ENCODE assay signal across 9 mouse cellular contexts in genomic region chr5:121966940-121967339, GRCm38 (mm10).
DNase-seq lines count a peak whose midpoint lies in the region; ATAC-seq lines count a peak whose summit lies in the region.
"Had no signal": no experiment of that assay in that cellular context is flagged by ENCODE, and none has a peak within 500 bp of the region (broad histone marks: within the 10 kb centered on the region; RNA-seq: fewer than 3 reads in every experiment).

No protein-coding gene starts in this region.

- no peaks in the 10 kb centered on the region for H3K36me3 ChIP-seq in lung, embryonic 15.5 days
- no peaks in the 10 kb centered on the region for H3K36me3 ChIP-seq in forebrain, embryonic 16.5 days (ENCODE audit: control insufficient read depth, insufficient read depth)
- no peaks in the 10 kb centered on the region for H3K36me3 ChIP-seq in midbrain, embryonic 15.5 days (replicated peaks)
- H3K36me3 ChIP-seq: embryonic facial prominence, embryonic 12.5 days had no signal

- no peaks in the 10 kb centered on the region for H3K9me3 ChIP-seq in lung, embryonic 15.5 days
- H3K9me3 ChIP-seq in forebrain, embryonic 16.5 days (ENCODE audit: control insufficient read depth, low read length) = no peaks in the 10 kb centered on the region
- H3K9me3 ChIP-seq in midbrain, embryonic 15.5 days = no peaks in the 10 kb centered on the region
- H3K9me3 ChIP-seq: embryonic facial prominence, embryonic 12.5 days had no signal

- DNase-seq in gastrocnemius, adult 18-20 months (ENCODE audit: low spot score) = peak; percentile 44
- DNase-seq in gastrocnemius, postnatal 10 days = no peak
- DNase-seq in lung, postnatal 25 days (ENCODE audit: low spot score) = no peak
- no peak for DNase-seq in B cell, adult 2 months
- no peak for DNase-seq in cerebellum, postnatal 4 days (ENCODE audit: low spot score in 2 of 2)

- H3K4me3 ChIP-seq in lung, embryonic 15.5 days = no peak overlapping the region
- H3K4me3 ChIP-seq in forebrain, embryonic 16.5 days (replicated peaks; ENCODE audit: low read length) = no peak overlapping the region
- H3K4me3 ChIP-seq in midbrain, embryonic 15.5 days = no peak overlapping the region
- H3K4me3 ChIP-seq: embryonic facial prominence, embryonic 12.5 days had no signal

- no peak overlapping the region for H3K9ac ChIP-seq in lung, embryonic 15.5 days
- H3K9ac ChIP-seq in forebrain, embryonic 16.5 days (replicated peaks; ENCODE audit: low read depth, low read length) = no peak overlapping the region
- H3K9ac ChIP-seq in midbrain, embryonic 15.5 days = no peak overlapping the region
- H3K9ac ChIP-seq: embryonic facial prominence, embryonic 12.5 days had no signal

- 0 out of 2 replicates have a peak, but pooled peaks cover 8% of the 10 kb centered on the region for H3K27me3 ChIP-seq in lung, embryonic 15.5 days
- no peaks in the 10 kb centered on the region for H3K27me3 ChIP-seq in forebrain, embryonic 16.5 days (replicated peaks; ENCODE audit: control insufficient read depth, insufficient read depth, low read length)
- H3K27me3 ChIP-seq in midbrain, embryonic 15.5 days (replicated peaks) = no peaks in the 10 kb centered on the region

- H3K4me1 ChIP-seq in lung, embryonic 15.5 days = peaks cover 10% of the 10 kb centered on the region
- H3K4me1 ChIP-seq in forebrain, embryonic 16.5 days (replicated peaks; ENCODE audit: control insufficient read depth, insufficient read depth, low read length) = peaks cover 42% of the 10 kb centered on the region
- peaks cover 42% of the 10 kb centered on the region for H3K4me1 ChIP-seq in midbrain, embryonic 15.5 days

- WGBS in lung, embryonic 15.5 days = 16% methylated on average over 16 of the region's 16 CpGs
- WGBS in forebrain, embryonic 16.5 days = 43% methylated on average over 16 of the region's 16 CpGs
- 45% methylated on average over 16 of the region's 16 CpGs for WGBS in midbrain, embryonic 15.5 days

- H3K4me2 ChIP-seq in lung, embryonic 15.5 days = peak overlapping the region; percentile 19; the same call in 1 of the 2 replicates
- H3K4me2 ChIP-seq in forebrain, embryonic 16.5 days (ENCODE audit: low read length) = no peak overlapping the region
- no peak overlapping the region for H3K4me2 ChIP-seq in midbrain, embryonic 15.5 days
- H3K4me2 ChIP-seq: embryonic facial prominence, embryonic 12.5 days had no signal

- no peak overlapping the region for H3K27ac ChIP-seq in lung, embryonic 15.5 days
- peak overlapping the region; percentile 69 for H3K27ac ChIP-seq in forebrain, embryonic 16.5 days (ENCODE audit: low read length)
- 0 out of 2 replicates have a peak overlapping the region, but pooled peaks have one; percentile 12 for H3K27ac ChIP-seq in midbrain, embryonic 15.5 days
- H3K27ac ChIP-seq: embryonic facial prominence, embryonic 12.5 days had no signal

- no peak; the same call in 1 of the 2 replicates for ATAC-seq in lung, embryonic 15.5 days (ENCODE audit: borderline replicate concordance, extremely low read depth, low FRiP score, low TSS enrichment)
- no peak for ATAC-seq in forebrain, embryonic 16.5 days
- no peak for ATAC-seq in midbrain, embryonic 15.5 days (replicated peaks)
